Mouse (Mus musculus) telencephalon, adult 2 months (tissue): ENCODE results near the gene Pcgf6.
"Not testable (repeated sequence)": the region's sequence is repeated elsewhere in the genome, so short reads cannot be mapped to it uniquely, and the experiment has no call there.

Source experiments
- DNase-seq: peaks from one replicate; pipeline ENCODE4 v3.0.0-alpha.2; 2011; ENCODE audit warnings: low read depth, low spot score

Pcgf6 gene

GRCm38 (mm10) chr19:46998953-46999352 lies 51.8 kb downstream of the Pcgf6 start:
- DNase-seq = no peak

- DNase-seq = no peak
Observed at GRCm38 (mm10) chr19:46998168-46998870, 52.4 kb downstream of the Pcgf6 start.

- DNase-seq = no peak
Observed at GRCm38 (mm10) chr19:46996095-46996494, 54.6 kb downstream of the Pcgf6 start.

- DNase-seq = not testable (repeated sequence)
Observed at GRCm38 (mm10) chr19:46992329-46992728, 58.4 kb downstream of the Pcgf6 start.

- DNase-seq = no peak
Observed at GRCm38 (mm10) chr19:46991145-46991544, 59.6 kb downstream of the Pcgf6 start.

GRCm38 (mm10) chr19:46990625-46991024 lies 60.1 kb downstream of the Pcgf6 start:
- not testable (repeated sequence) for DNase-seq

GRCm38 (mm10) chr19:46990153-46990518 lies 60.6 kb downstream of the Pcgf6 start:
- DNase-seq = no peak

- no peak for DNase-seq
Observed at GRCm38 (mm10) chr19:46989479-46990152, 61.1 kb downstream of the Pcgf6 start.

- DNase-seq = no peak
Observed at GRCm38 (mm10) chr19:46988231-46989087, 62.2 kb downstream of the Pcgf6 start.

- no peak for DNase-seq
Observed at GRCm38 (mm10) chr19:46987646-46988045, 63.1 kb downstream of the Pcgf6 start.

- no peak for DNase-seq
Observed at GRCm38 (mm10) chr19:46984726-46985622, 65.7 kb downstream of the Pcgf6 start.

- no peak for DNase-seq
Observed at GRCm38 (mm10) chr19:46983966-46984380, 66.7 kb downstream of the Pcgf6 start.
